Comparison of ENCODE assay signal across 8 mouse cellular contexts in genomic region chr10:68136480-68137083, GRCm38 (mm10).
A peak's percentile ranks its signal among the peaks of the same experiment; 100 is the strongest.
DNase-seq lines count a peak whose midpoint lies in the region; ATAC-seq lines count a peak whose summit lies in the region.

No protein-coding gene starts in this region.

- H3K36me3 ChIP-seq in embryonic facial prominence, embryonic 12.5 days = peaks cover 25% of the 10 kb centered on the region; the same call in 1 of the 2 replicates
- no peaks in the 10 kb centered on the region for H3K36me3 ChIP-seq in intestine, embryonic 15.5 days

- peaks cover 31% of the 10 kb centered on the region for H3K4me1 ChIP-seq in embryonic facial prominence, embryonic 12.5 days
- peaks cover 15% of the 10 kb centered on the region for H3K4me1 ChIP-seq in intestine, embryonic 15.5 days (replicated peaks)

- no peaks in the 10 kb centered on the region for H3K27me3 ChIP-seq in embryonic facial prominence, embryonic 12.5 days
- no peaks in the 10 kb centered on the region for H3K27me3 ChIP-seq in intestine, embryonic 15.5 days (replicated peaks)

- ATAC-seq in embryonic facial prominence, embryonic 12.5 days (ENCODE audit: insufficient number of reproducible peaks, insufficient read depth, low FRiP score, low TSS enrichment) = peak; percentile 88
- ATAC-seq in intestine, embryonic 15.5 days = peak; percentile 96
- ATAC-seq in megakaryocyte, adult 5-6 weeks (ENCODE audit: poor library complexity, severe bottlenecking) = peak; percentile 54

- H3K9me3 ChIP-seq in embryonic facial prominence, embryonic 12.5 days = no peaks in the 10 kb centered on the region
- no peaks in the 10 kb centered on the region for H3K9me3 ChIP-seq in intestine, embryonic 15.5 days

- WGBS in embryonic facial prominence, embryonic 12.5 days = 2% methylated on average over 18 of the region's 18 CpGs
- 2% methylated on average over 18 of the region's 18 CpGs for WGBS in intestine, embryonic 15.5 days

- peak; percentile 91 for DNase-seq in adrenal gland, postnatal 14 days
- peak; percentile 51 to 79 for DNase-seq in gastrocnemius, postnatal 4 days (ENCODE audit: low spot score in 2 of 2)
- DNase-seq in left cerebral cortex, postnatal 10 days (ENCODE audit: extremely low spot score in 1 of 2, low spot score in 2 of 2) = peak; percentile 74 to 84
- peak; percentile 79 to 88 for DNase-seq in right cerebral cortex, postnatal 10 days (ENCODE audit: low spot score in 2 of 2)
- peak; percentile 73 to 88 for DNase-seq in urinary bladder, postnatal 36 days (ENCODE audit: low spot score in 2 of 2)

- H3K4me3 ChIP-seq in embryonic facial prominence, embryonic 12.5 days = peak overlapping the region; percentile 27
- peak overlapping the region; percentile 42 for H3K4me3 ChIP-seq in intestine, embryonic 15.5 days (replicated peaks)

- 0 out of 2 replicates have a peak overlapping the region, but pooled peaks have one; percentile 31 for H3K9ac ChIP-seq in embryonic facial prominence, embryonic 12.5 days
- peak overlapping the region; percentile 50 for H3K9ac ChIP-seq in intestine, embryonic 15.5 days

- H3K4me2 ChIP-seq in embryonic facial prominence, embryonic 12.5 days (replicated peaks) = peak overlapping the region; percentile 56
- peak overlapping the region; percentile 66 for H3K4me2 ChIP-seq in intestine, embryonic 15.5 days (replicated peaks)

- peak overlapping the region; percentile 79 for H3K27ac ChIP-seq in embryonic facial prominence, embryonic 12.5 days
- H3K27ac ChIP-seq in intestine, embryonic 15.5 days = peak overlapping the region; percentile 91

- intact Hi-C loops in left cerebral cortex, postnatal 10 days (cut with DNase I) = no loop called here

Comparison
In these comparisons a context has a peak if more than half of its experiments do, and no peak if none do; other contexts are left out.
1. Peak in every context shown above with its lines: DNase-seq, ATAC-seq, H3K4me3 ChIP-seq and H3K27ac ChIP-seq.